Comparison of ENCODE assay signal across 16 mouse cellular contexts in the genomic region with DNA sequence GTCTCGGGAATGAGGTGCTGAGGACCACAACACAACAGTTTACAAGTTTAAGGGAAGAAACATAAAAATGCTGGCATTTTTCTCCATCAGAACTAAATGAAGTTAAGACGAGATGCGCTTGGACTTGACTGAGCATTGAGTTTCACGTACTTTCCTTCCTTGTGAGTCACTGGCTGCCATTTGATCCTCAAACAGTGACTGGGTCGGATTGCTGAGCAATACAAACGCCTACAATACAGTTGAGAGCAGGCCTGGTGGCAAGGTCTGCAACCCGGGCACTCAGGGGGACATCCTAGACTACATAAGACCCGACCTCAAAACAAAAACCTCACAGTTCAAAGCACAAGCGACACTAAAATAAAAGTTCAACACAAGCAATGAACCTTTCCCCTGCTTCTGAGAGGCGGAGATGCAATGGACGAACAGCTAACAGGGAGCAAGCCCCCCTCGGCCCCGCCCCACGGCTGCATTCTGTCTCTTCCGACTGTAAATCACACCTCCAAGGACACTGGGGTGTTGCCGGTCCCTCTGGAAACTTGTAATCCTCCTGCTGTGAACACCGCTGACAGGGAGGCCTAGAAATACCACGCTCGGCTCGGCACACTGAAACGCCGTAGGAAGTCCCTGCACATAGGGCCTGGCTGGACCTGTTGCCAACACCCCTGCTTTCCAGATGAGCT. TPM values are rescaled to one million over a fixed set of nuclear protein-coding genes. Genes with fewer than 3 reads are reported as not detected.
DNase-seq lines count a peak whose midpoint lies in the region; ATAC-seq and TF ChIP-seq lines count a peak whose summit lies in the region.
"Had no signal": no experiment of that assay in that cellular context is flagged by ENCODE, and none has a peak within 500 bp of the region (broad histone marks: within the 10 kb centered on the region; RNA-seq: fewer than 3 reads in every experiment).

No protein-coding gene starts in this region.

- ATAC-seq in monocyte, adult 5-6 weeks (replicated peaks; ENCODE audit: insufficient number of reproducible peaks, low FRiP score, low TSS enrichment, poor library complexity, severe bottlenecking): no peak
- ATAC-seq in forebrain, postnatal 0 days: no peak
- ATAC-seq: liver, postnatal 0 days had no signal

- no peak overlapping the region for H3K27ac ChIP-seq in forebrain, postnatal 0 days (ENCODE audit: low read depth, low read length)
- H3K27ac ChIP-seq: forebrain, embryonic 10.5 days had no signal

- H3K27me3 ChIP-seq in forebrain, postnatal 0 days (ENCODE audit: insufficient read depth, low read length): no peaks in the 10 kb centered on the region

- no peak for TF ChIP-seq CTCF in forebrain, postnatal 0 days (IDR thresholded peaks at IDR 0.05; ENCODE audit: low read depth)

- H3K4me1 ChIP-seq in forebrain, postnatal 0 days (ENCODE audit: insufficient read depth): no peaks in the 10 kb centered on the region

- H3K36me3 ChIP-seq in forebrain, postnatal 0 days (ENCODE audit: insufficient read depth): peaks cover 25% of the 10 kb centered on the region

- 90% methylated on average over 22 of the region's 22 CpGs for WGBS in forebrain, postnatal 0 days

- no peak overlapping the region for H3K9ac ChIP-seq in forebrain, postnatal 0 days
- H3K9ac ChIP-seq: liver, postnatal 0 days had no signal

- no peak overlapping the region for H3K4me2 ChIP-seq in forebrain, postnatal 0 days (ENCODE audit: low read depth)

- H3K4me3 ChIP-seq in forebrain, postnatal 0 days (ENCODE audit: low read depth, low read length): no peak overlapping the region
- H3K4me3 ChIP-seq: forebrain, embryonic 10.5 days had no signal

- no peaks in the 10 kb centered on the region for H3K9me3 ChIP-seq in forebrain, postnatal 0 days (ENCODE audit: low read length)
- H3K9me3 ChIP-seq: forebrain, embryonic 10.5 days had no signal

- peak; percentile 93 for DNase-seq in heart, adult 11 months
- DNase-seq in heart, postnatal 4 days: no peak
- DNase-seq in ES-CJ7 (ENCODE audit: low read depth, low spot score): peak; percentile 45
- DNase-seq in adrenal gland, postnatal 36 days: peak; percentile 65 to 78
- peak; percentile 64 for DNase-seq in kidney, postnatal 10 days
- DNase-seq in forebrain, postnatal 0 days: no peak
- DNase-seq in thymus, postnatal 25 days: no peak
- DNase-seq: cerebellum, adult 18-20 months; gastrocnemius, postnatal 25 days; heart, postnatal 10 days; left cerebral cortex, postnatal 4 days; liver, postnatal 0 days had no signal

RNA-seq across cellular contexts. Expression of a gene that starts 9.8 kb away (rescaled TPM):
- 10 to 100 TPM; 32.9 to 37.1 TPM for total RNA-seq in heart, postnatal 4 days (2021)
- 10 to 100 TPM; 22.9 to 23.7 TPM for total RNA-seq in adrenal gland, postnatal 36 days (2021)
- 16.7 to 31.5 TPM (median 26.8 TPM) in 3 replicates for total RNA-seq in monocyte, adult 5-6 weeks (2017)
- 12.4 and 18.1 TPM in 2 replicates for total RNA-seq in forebrain, postnatal 0 days (2014; rRNA removed)
- polyA plus RNA-seq in forebrain, postnatal 0 days (2015; fragmentation: Nextera tagmentation; extraction: Ambion mirVana): 13.7 and 15.3 TPM in 2 replicates

RNA-seq across cellular contexts. Expression of a gene that starts 29.6 kb away (rescaled TPM):
- 10 to 100 TPM; 14.2 to 14.7 TPM for total RNA-seq in heart, postnatal 4 days (2021)
- 1 to 10 TPM; 6.0 to 6.2 TPM for total RNA-seq in adrenal gland, postnatal 36 days (2021)
- 14.7 to 32.1 TPM (median 27.0 TPM) in 3 replicates for total RNA-seq in monocyte, adult 5-6 weeks (2017)
- 13.3 and 18.4 TPM in 2 replicates for total RNA-seq in forebrain, postnatal 0 days (2014; rRNA removed)
- polyA plus RNA-seq in forebrain, postnatal 0 days (2015; fragmentation: Nextera tagmentation; extraction: Ambion mirVana): 13.5 and 15.6 TPM in 2 replicates

RNA-seq across cellular contexts. Expression of a gene that starts 31.8 kb away (rescaled TPM):
- not detected for total RNA-seq in heart, postnatal 4 days (2021)
- total RNA-seq in adrenal gland, postnatal 36 days (2021): not detected
- total RNA-seq in monocyte, adult 5-6 weeks (2017): not detected in 3 replicates
- total RNA-seq in forebrain, postnatal 0 days (2014; rRNA removed): not detected in 2 replicates
- not detected in 2 replicates for polyA plus RNA-seq in forebrain, postnatal 0 days (2015; fragmentation: Nextera tagmentation; extraction: Ambion mirVana)
- total RNA-seq: gastrocnemius, postnatal 25 days; heart, postnatal 10 days; layer of hippocampus, postnatal 10 days; left cerebral cortex, postnatal 4 days had no signal
- polyA plus RNA-seq: cortical plate, adult 2 months; forebrain, embryonic 10.5 days had no signal

RNA-seq across cellular contexts. Expression of a gene that starts 41.4 kb away (rescaled TPM):
- 100 to 1,000 TPM; 111 to 119 TPM for total RNA-seq in heart, postnatal 4 days (2021)
- 100 to 1,000 TPM in 1 of 2 experiments, 10 to 100 TPM in 1; 89.6 to 120 TPM for total RNA-seq in adrenal gland, postnatal 36 days (2021)
- 50.3 to 76.6 TPM (median 76.0 TPM) in 3 replicates for total RNA-seq in monocyte, adult 5-6 weeks (2017)
- total RNA-seq in forebrain, postnatal 0 days (2014; rRNA removed): 52.8 and 64.5 TPM in 2 replicates
- polyA plus RNA-seq in forebrain, postnatal 0 days (2015; fragmentation: Nextera tagmentation; extraction: Ambion mirVana): 56.8 and 60.1 TPM in 2 replicates

Comparison
In these comparisons a context has a peak if more than half of its experiments do, and no peak if none do; other contexts are left out.
1. DNase-seq: peak in heart, adult 11 months (single experiment), ES-CJ7 (single experiment), adrenal gland, postnatal 36 days (2 of 2) and kidney, postnatal 10 days (single experiment); none in heart, postnatal 4 days (single experiment), forebrain, postnatal 0 days (single experiment) and thymus, postnatal 25 days (single experiment).